Mouse (Mus musculus) NIH3T3 (cell line): ENCODE results near the gene Cacna2d3.
A peak's percentile ranks its signal among the peaks of the same experiment; 100 is the strongest.

Experiments
- DNase-seq: peaks from one replicate; pipeline ENCODE4 v3.0.0-alpha.2; 2012; ENCODE audit warnings: low read depth

Gene Cacna2d3

DNA sequence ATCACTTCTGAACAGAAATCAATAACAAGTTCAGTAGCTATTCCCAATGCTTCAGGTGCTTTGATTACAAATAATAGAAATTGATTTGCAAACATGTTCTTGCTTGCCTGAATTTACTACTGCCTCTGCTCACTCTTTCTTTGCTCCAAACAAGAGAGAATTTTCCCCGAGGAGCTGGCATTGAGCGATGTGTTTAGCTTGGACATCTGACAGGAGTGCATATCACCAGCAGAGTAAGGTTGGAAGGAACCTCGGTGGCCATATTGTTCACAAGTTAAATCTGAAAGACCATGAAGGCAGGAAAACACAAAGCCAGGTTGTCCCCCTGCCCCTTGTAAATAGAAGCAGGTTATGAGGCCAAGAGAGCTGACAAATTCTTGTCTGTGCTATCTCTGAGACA, 561.9 kb downstream of the Cacna2d3 start:
- DNase-seq: no peak

DNA sequence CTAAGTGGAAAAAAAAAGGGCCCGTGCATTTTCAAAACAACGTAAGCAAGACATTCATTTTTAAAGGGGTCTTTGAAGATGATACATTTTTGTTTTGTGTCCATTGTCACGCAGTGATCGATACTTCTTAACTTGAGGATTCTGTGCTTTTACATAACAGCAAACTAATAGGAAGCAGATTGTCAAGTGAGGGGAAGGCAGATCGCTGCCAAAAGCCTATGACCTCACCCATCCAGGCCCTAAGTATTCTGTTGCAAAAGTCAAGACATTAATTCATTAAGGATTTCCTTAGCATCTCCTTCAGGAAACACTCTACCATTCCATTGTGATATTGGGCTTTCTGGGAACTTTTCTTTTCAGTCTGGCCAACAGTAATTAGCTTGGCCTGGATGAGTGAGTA, 564.6 kb downstream of the Cacna2d3 start:
- DNase-seq: no peak

DNA sequence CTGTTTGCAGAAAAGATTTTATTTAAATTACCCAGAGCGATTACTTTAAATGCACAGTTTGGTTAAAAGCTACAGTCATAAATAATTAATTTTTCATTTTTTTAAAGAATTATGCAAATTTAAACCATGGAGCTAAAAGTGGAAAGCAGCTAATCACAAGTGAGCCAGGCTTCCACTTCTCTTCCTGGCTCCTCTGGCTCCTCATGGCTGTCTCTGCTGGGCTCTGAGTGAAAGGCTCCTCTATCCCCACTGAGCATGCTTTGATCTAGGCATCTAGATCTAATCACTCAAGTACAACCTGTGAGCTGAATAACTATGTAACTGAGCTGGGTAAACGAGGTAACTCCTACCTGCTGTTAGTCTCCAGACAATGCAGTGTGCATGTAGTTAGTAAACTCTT, 577.5 kb downstream of the Cacna2d3 start:
- no peak for DNase-seq

DNA sequence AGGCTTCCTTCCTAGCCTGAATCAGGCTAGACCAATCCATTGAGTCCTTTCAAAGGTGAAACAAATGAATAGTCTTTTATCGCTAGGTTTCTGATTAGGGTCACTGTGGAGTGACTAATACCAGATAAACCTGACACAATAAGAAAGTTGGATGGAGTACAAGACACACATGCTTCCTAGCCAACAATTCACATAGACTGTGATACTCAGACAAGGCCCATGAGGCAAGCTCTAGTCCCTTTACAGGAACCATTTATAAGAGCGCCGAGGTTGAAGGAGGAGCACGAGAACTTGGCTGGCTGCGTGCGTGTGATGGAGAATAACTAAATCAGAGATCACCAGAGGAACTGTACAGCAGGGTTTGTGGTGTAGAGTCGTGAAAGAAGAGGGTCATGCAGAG, 584.0 kb downstream of the Cacna2d3 start:
- DNase-seq: no peak

DNA sequence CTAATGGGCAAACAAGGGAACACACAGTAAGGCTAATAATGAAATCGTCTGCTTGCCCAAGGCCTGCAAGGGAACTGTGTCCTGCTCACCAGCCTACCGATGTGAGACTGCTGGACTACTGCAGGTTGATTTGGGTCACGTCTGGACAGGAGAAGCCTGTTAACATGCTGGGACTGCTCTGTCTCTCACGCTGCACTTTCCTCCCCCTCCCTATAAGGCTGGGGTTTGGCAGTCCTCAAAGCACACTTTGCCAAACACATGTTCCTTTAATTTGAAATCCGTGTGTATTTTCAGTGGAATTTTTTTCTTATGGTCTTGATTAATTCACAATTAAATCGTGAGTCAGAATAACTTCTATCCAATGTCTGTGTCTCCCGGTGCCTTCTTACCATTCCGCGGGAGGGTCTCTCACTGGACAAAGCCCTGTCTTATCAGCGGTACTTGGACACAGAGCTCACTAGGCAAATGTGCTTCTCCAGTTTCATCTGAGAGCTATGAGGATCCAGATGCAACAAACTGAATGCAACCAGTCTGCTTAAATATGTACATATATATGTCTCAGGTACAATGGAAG, 584.6 kb downstream of the Cacna2d3 start:
- no peak for DNase-seq

DNA sequence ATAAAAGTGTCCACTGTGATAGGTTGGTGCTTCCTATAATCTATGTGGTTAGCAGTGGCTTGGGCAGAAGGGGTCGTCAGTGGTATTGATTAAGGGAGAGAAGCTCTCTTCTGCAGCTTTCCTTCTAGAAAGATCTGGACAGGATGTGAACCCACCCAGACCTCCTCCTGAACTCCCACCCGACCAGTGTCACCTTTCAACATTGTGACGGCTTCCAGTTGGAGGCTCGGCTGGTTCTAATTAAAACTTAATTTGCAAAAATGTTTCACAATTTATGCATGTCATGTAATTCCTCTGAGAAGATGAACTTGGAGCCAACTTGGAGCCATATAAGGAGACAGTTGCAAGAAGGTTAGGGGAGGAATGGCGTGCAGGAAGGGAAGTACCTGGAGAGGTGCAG, 586.8 kb downstream of the Cacna2d3 start:
- no peak for DNase-seq

DNA sequence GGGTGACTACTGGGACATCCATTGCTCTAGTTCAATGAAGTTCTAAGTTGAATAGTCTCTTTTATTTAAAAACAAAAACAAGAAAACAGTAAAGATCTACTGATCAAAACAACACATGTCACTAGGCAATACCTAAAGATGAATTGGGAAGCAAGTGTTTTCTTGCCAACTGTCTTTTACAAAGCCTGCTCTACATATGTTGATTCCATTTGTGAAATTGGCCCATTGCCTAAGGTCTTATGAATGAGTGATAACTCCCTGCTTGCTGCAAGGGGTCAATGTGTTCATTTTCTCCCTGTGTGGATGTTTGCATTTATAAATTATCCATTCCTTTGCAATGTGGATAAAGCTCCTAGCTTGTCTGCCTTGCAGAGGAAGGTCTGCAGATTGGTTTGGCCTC, 591.2 kb downstream of the Cacna2d3 start:
- no peak for DNase-seq

DNA sequence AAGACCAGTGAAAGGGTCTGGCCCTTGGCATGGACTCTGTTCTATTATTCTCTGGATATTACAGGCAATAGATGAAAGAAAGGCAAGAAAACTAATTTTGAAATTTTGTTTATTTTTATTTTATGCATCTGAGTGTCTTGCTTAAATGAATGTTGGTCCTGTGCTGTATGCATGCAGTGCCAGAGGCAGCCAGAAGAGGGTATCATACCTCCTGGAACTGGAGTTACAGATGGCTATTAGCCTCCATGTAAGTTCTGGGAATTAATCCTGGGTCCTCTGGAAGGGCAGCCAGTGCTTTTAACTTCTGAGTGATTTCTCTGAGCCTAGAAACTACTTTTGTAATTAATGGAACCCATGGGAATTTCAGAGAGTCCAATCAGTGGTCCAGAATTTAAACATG, 597.8 kb downstream of the Cacna2d3 start:
- peak; percentile 5 for DNase-seq

DNA sequence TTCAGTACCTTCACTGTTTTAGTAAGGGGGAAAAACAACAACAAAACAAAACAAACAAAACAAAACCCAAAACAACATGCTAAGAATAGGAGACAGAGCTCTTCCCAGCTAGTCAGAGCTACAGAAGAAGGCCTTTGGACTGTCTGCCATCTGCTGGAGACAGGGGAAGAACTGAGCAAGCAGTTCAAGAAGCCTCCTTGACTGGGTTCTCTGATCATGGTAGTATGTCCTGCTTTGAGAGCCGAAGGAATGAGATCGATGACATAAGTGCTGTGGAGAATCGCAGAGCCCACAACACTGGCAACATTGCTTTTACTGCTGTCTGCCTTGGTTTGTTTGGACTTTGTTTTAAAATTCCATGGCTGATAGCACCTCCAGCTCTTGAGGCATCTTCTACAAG, 598.9 kb downstream of the Cacna2d3 start:
- DNase-seq: no peak

DNA sequence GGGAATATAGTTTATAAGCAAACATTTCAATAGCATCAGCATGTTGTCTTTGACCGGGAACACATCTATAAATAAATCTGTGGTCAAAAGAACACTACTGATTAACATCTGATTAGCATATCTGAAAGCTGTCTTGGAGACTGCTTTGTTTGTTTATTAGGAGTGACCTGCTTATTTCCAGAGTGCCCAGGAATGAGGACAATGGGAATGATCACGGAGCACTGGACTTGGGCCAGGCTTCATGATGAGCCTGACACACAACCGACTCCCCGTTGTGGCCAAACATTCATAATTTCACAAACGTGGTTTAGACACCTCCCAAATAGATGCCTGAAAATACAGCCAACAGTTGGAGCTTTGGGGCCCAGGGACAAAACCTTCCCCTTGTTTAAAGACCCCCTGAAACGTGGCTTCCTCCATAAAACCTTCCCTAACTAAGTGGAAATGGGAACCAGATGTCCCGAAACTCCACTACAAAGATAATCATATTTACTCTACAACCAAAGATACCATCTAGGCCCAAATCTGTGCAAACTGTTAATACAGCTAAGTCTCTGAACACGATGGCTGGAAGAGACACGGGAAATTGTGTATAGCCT, 607.7 kb downstream of the Cacna2d3 start:
- DNase-seq: no peak

DNA sequence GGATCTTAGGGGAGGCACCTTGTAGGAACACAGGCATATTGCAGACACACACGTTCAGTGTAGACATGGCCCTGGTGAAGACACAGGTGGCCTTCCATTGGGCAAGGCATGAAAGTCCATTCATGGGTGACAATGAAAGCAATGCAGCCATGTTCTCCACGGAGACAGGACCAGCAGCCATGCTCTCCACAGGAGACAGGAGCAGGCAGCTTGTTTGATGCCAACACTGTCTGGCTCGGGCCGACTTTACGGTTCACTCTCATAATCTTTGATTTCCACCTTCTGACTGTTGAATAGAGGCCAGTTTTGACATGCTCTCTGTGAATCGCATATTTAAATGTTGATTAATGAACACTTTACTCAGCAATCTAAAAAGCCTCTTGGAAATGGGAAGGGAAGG, 610.0 kb downstream of the Cacna2d3 start:
- no peak for DNase-seq

DNA sequence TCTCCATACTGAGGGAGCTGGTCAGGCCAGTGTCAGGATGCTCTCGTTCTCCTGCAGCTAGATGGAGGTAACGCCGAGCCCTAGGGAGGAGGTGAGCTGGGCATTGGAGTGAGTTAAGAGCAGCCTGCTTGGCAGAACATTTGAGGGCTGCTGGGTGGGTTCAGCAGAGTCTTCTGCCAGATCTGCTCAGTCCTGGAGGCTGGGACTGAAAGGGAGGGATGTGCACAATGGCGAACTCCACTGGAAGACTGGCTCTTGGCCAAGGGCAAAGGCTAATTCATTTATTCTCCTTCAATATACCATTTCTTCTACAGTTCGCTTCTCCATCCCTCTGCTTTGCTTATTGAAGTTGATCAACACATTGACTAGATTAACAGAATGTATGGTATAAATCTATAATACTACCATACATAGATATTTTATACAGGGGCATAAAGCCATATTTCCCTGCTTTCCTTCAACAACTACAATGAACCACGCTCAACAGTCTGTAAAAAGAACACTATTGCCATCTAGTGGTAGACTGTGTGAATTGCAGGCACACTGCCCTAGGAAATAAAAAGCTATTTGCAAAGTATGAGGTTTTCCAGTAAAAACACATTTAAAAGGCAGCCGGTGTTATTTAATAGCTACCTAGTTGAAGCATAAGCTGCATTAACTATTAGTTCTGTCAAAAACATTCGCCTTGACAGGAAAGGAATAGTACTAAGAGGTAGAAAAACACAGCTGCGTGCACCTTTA, 611.1 kb downstream of the Cacna2d3 start:
- DNase-seq: peak; percentile 53

DNA sequence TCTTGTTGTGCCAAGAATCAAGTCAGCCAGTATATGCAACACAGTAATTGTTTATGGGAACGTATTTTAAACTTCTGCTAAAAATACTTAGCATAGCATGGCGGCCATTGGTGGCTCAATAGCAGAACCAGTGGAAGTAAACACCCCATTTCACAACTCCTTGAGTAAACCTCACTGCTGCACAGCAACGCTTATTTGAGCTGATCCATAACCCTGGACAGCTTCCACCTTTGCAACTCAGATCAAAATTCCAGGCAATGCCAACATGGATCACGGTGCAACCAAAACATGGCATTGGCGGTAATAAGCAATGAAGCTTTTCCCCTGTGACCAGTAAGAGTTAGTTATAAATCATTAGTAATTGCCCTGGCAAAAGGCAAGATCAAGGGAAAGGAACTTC, 614.2 kb downstream of the Cacna2d3 start:
- no peak for DNase-seq

DNA sequence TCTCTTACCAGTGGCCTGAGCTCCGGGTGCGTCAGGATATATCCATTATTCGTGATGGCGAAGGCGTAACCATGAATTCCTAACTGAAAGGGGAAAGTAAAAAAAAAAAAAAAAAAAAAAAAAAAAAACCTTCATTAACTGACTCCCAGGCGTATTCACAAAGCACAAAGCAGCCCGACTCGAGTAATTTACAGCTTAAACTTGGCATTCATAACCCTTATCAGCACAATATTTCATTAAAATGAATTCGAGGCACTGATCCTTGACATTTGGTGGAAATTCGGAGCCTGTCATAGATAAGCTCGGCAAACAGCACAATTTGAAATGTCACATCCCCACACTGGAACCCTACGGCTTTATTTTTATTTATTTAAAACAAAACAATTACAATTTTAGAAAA, 623.9 kb downstream of the Cacna2d3 start:
- no peak for DNase-seq

DNA sequence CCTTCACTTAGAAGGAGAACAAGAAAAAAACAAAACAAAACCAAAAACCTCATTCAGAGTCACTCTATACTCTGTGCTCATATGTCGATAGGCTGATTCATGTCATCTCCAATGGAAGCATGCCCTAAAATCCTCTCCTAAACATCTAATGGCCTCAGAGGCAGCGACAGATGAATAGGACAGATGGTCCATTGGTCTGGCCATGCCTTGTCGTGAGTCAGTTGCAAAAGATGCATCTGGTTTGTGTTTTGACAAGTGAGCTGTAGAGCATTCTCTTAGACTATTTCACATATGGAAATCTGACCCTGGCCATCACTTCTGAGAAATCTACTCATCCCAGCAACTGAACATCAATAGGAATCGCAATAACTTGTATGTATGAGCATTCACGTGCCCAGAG, 626.2 kb downstream of the Cacna2d3 start:
- DNase-seq: no peak

DNA sequence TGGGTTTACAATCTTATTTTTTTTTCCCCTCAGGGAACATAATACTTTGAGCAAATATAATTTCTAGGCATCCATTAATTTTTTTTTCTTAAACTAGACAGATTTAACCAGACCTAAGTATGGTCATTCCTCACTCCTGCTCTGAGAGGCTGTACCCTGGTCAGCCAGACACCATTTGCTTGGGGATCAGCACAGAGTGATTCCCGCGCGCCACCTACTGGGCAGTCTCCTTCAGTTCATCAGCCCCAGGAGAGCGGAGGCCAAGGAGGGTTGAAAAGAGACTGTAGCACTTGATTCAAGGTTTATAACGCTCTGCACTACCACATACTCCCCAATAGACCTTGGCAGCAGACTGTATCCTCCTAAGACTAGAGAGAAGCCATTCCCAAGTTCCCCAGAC, 631.6 kb downstream of the Cacna2d3 start:
- peak; percentile 80 for DNase-seq

DNA sequence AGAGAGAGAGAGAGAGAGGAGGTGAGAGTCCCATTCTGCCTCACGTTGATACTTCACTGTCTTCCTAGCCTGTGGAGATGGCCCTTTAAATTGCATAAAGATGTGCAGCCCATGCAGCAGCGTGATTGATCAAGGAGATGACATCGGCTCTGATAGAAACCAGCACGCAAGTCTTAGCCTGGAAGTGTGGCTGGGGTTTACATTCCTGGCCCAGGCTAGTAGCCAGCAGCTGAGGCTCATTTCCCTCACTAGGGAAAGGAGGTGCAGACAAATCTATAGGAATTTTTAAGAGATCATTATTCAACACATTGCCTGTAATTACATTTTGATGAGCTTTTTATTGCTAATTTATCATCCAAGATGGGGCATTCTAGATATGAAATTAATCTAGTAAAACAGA, 635.1 kb downstream of the Cacna2d3 start:
- no peak for DNase-seq

DNA sequence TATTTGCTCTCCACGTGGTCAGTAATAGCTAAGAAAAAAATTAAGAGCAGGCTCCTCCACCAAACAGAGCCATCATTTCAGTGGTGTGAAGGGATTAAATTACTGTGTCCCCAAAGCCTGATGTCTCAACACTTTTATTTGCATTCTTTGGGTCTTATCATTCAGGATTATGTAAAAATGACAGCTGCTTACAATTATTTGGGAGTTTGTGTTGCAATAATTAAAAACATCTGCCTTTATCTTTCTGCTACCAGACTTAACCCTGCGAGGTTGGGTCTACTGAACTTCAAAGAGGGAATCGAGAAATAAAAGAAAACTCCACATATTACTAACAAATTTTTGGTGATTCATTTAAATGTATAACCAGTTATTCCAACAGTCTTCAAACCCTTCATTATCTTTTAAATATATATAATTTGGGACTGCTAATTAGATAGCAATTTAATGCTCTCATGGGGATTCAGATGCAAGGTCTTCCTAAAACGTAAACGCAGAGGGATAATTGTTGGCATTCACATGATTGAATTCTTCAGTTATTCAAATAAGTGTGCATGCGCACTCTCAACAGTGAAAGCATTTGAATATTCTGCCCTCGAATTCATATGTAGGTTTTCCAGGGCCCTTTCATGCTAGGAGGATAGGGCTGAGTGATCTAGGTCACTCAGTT, 636.0 kb downstream of the Cacna2d3 start:
- DNase-seq: no peak

DNA sequence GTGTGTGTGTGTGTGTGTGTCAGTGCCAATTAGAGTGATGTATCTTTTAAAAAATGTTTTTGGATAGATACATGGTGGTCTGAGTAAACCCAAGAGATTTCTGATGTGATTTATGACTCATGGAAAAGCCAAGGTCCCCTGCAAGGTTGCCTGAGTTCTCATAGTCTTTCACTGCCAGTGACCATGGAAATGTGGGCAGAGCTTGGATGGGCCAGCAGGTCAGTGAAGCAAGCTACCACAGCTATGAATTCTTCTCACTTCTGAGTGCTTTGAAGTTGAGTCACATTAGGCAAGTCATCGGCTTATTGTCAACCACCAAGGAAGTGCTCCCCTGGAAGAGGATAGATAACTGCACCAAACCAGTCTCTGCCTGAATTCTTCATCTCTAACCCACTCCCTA, 639.5 kb downstream of the Cacna2d3 start:
- peak; percentile 5 for DNase-seq

DNA sequence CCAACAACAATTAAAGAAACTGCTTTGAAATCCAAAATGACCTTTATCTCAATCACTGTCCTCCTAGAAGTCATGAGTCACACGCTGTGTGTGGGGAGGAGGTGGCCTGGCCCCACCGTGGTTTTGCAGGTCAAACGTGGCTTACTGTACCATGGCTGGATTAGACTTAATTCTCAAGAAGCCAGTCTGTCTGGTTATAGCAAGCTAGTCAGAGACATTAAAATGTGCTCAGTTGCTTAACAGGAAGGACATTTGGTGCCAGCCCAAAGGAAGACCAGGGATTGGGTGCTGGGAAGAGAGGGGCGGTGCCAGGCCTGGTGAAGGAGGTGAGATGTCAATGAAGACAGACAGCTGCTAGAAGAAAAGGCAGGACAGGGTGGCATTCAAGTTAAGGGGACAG, 641.0 kb downstream of the Cacna2d3 start:
- DNase-seq: no peak

DNA sequence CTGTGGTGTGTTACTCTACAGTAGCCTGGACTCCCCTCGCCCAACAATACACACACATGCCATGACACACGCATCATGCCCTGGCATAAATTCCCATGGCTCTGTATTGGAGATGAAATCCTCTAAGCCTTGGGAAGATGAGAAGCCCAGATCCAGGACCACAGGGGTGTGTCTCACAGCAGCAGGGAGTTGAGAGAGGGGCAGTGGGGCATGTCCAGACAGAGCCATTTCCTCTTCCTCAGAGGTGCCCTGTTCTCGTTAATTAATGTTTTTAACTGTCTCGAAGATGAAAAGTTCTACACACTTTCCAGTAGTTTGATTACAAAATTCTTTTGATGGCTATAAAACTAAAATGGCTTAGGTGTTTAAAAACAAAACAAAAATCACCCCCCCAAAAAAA, 641.4 kb downstream of the Cacna2d3 start:
- DNase-seq: no peak

DNA sequence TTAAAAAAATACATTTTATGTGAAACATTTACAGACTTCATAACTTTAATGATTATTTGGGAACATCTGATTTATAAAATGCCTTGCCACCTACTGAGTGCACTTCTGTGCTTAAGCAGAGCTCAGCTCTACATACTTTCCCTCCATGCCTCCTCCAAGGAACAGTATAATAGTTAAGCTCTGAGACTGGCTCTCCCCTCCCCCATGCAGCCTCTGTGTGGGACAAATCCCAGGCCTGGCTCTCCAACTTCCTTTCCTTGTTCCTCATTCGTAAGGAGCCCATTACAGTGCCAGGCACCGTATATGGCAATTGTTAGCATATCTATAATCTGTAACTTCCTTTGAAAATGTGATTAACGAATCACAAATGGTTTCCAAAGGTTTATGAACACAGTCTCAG, 644.2 kb downstream of the Cacna2d3 start:
- no peak for DNase-seq

DNA sequence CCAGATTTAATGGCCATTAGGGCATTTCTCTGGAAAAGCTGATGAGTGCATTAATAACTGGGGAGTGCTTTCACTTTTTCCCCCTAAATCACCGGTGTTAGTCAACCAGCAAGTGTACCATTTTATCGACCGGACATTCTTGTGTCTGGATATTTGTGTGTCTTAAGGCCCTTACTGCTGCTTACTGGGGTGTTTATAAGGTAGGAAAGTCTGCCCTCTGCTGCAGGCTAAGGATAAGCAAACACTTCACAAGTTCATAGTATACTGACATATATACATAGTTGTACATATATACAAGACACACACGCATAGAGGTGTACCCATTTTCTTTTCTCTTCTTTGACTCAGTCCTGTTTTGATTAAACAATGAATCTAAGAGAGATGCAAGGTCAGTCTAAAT, 647.9 kb downstream of the Cacna2d3 start:
- DNase-seq: peak; percentile 32
